Mouse (Mus musculus) cerebellum, adult 18-20 months (tissue): Measurements from ENCODE around the gene Ppp1r14a.

Experiments
- DNase-seq, 2 experiments: peaks; one replicate each; pipeline ENCODE4 v3.0.0; 2021

Gene Ppp1r14a

GRCm38 (mm10) chr7:29304463-29305262 lies 15.6 kb downstream of the Ppp1r14a start:
- DNase-seq, result peak in 1 of 2 experiments; percentile 50

GRCm38 (mm10) chr7:29305263-29305988 lies 16.3 kb downstream of the Ppp1r14a start:
- DNase-seq, result peak in 1 of 2 experiments; percentile 58

- DNase-seq, result no peak
These were observed 17.0 kb downstream of the Ppp1r14a start for GRCm38 (mm10) chr7:29306108-29306507.

- peak; percentile 67 to 73 for DNase-seq
These were observed 17.5 kb downstream of the Ppp1r14a start for GRCm38 (mm10) chr7:29306619-29307018.

GRCm38 (mm10) chr7:29307350-29308104 lies 18.4 kb downstream of the Ppp1r14a start:
- peak; percentile 97 for DNase-seq

GRCm38 (mm10) chr7:29309221-29309721 lies 20.2 kb downstream of the Ppp1r14a start:
- DNase-seq, result peak; percentile 68 to 76

- no peak for DNase-seq
These were observed 20.6 kb downstream of the Ppp1r14a start for GRCm38 (mm10) chr7:29309749-29310148.

- DNase-seq, result no peak
These were observed 23.9 kb downstream of the Ppp1r14a start for GRCm38 (mm10) chr7:29313051-29313450.

GRCm38 (mm10) chr7:29313572-29314261 lies 24.6 kb downstream of the Ppp1r14a start:
- DNase-seq, result no peak

GRCm38 (mm10) chr7:29314844-29315628 lies 25.9 kb downstream of the Ppp1r14a start:
- no peak for DNase-seq

GRCm38 (mm10) chr7:29316137-29316734 lies 27.1 kb downstream of the Ppp1r14a start:
- DNase-seq, result no peak

- peak; percentile 70 to 77 for DNase-seq
These were observed 27.9 kb downstream of the Ppp1r14a start for GRCm38 (mm10) chr7:29316976-29317375.

GRCm38 (mm10) chr7:29317558-29317957 lies 28.4 kb downstream of the Ppp1r14a start:
- DNase-seq, result no peak

GRCm38 (mm10) chr7:29318115-29318911 lies 29.2 kb downstream of the Ppp1r14a start:
- no peak for DNase-seq

GRCm38 (mm10) chr7:29319337-29320307 lies 30.5 kb downstream of the Ppp1r14a start:
- no peak for DNase-seq

- no peak for DNase-seq
These were observed 38.0 kb downstream of the Ppp1r14a start for GRCm38 (mm10) chr7:29327087-29327486.

GRCm38 (mm10) chr7:29328984-29329383 lies 39.9 kb downstream of the Ppp1r14a start:
- no peak for DNase-seq

- DNase-seq, result no peak
These were observed 45.0 kb downstream of the Ppp1r14a start for GRCm38 (mm10) chr7:29334156-29334555.

- DNase-seq, result no peak
These were observed 46.2 kb downstream of the Ppp1r14a start for GRCm38 (mm10) chr7:29335276-29335675.
